8 mouse cellular contexts compared by ENCODE assay signal in genomic region chr6:11906890-11907268, GRCm38 (mm10). TPM values are rescaled to one million over a fixed set of nuclear protein-coding genes. Genes with fewer than 3 reads are reported as not detected.
DNase-seq lines count a peak whose midpoint lies in the region; ATAC-seq and TF ChIP-seq lines count a peak whose summit lies in the region.

No protein-coding gene starts in this region.

- peak; percentile 13 for TF ChIP-seq CTCF in Patski (IDR thresholded peaks at IDR 0.05)
- TF ChIP-seq CTCF in liver, postnatal 0 days (IDR thresholded peaks at IDR 0.05; ENCODE audit: low read depth): no peak

- peak overlapping the region; percentile 82 for H3K4me2 ChIP-seq in heart, embryonic 16.5 days (ENCODE audit: low read depth, low read length)
- H3K4me2 ChIP-seq in liver, postnatal 0 days (ENCODE audit: low read depth, low read length): peak overlapping the region; percentile 69

- H3K27me3 ChIP-seq in heart, embryonic 16.5 days (ENCODE audit: control insufficient read depth, insufficient read depth, low read length): no peaks in the 10 kb centered on the region
- H3K27me3 ChIP-seq in Patski: no peaks in the 10 kb centered on the region
- H3K27me3 ChIP-seq in liver, postnatal 0 days (ENCODE audit: insufficient read depth, low read length): no peaks in the 10 kb centered on the region

- H3K36me3 ChIP-seq in heart, embryonic 16.5 days (ENCODE audit: control insufficient read depth, insufficient read depth): peaks cover 14% of the 10 kb centered on the region
- peaks cover 9% of the 10 kb centered on the region for H3K36me3 ChIP-seq in liver, postnatal 0 days (replicated peaks; ENCODE audit: insufficient read depth, low read length)

- no peaks in the 10 kb centered on the region for H3K9me3 ChIP-seq in heart, embryonic 16.5 days (replicated peaks; ENCODE audit: control insufficient read depth, low read length)
- no peaks in the 10 kb centered on the region for H3K9me3 ChIP-seq in liver, postnatal 0 days (ENCODE audit: low read length)

- intact Hi-C loops in heart, postnatal 36 days (cut with DNase I): loop anchor here (1.0 kb wide), 1 partner anchor 18 kb away; no protein-coding TSS in a partner anchor
- intact Hi-C loops in left cerebral cortex, postnatal 36 days (cut with DNase I): no loop called here

- peak overlapping the region; percentile 94 for H3K27ac ChIP-seq in heart, embryonic 16.5 days (ENCODE audit: low read length)
- peak overlapping the region; percentile 94 for H3K27ac ChIP-seq in liver, postnatal 0 days (ENCODE audit: low read depth)

- peak overlapping the region; percentile 98 for H3K4me3 ChIP-seq in heart, embryonic 16.5 days (ENCODE audit: low read length)
- H3K4me3 ChIP-seq in liver, postnatal 0 days (ENCODE audit: low read depth, low read length): peak overlapping the region; percentile 71

- CTCF ChIA-PET in Patski (lab: Charles Lee): no interaction called here

- ATAC-seq in heart, embryonic 16.5 days (replicated peaks; ENCODE audit: extremely low read depth, insufficient read depth, low FRiP score): peak; percentile 38
- peak; percentile 46 for ATAC-seq in Patski
- peak; percentile 29 for ATAC-seq in granulocyte monocyte progenitor cell, adult 5-6 weeks (replicated peaks; ENCODE audit: poor library complexity, severe bottlenecking)
- peak; percentile 16 for ATAC-seq in liver, postnatal 0 days

- DNase-seq in heart, postnatal 36 days: no peak
- DNase-seq in Patski (ENCODE audit: low read depth, low spot score): no peak
- no peak for DNase-seq in liver, postnatal 0 days
- no peak for DNase-seq in cerebellum, postnatal 4 days (ENCODE audit: low spot score in 2 of 2)
- no peak for DNase-seq in left cerebral cortex, postnatal 36 days (ENCODE audit: low spot score in 2 of 2)
- DNase-seq in kidney, adult 8-10 months: no peak

- in situ Hi-C loops in Patski (cut with MboI; ENCODE audit: low pct_unique_long_range_greater_than_20kb): loop anchor here (25.0 kb wide), 2 partner anchors 1155 to 1955 kb away; partner anchors contain the start of genes 2610001J05Rik and Tmem106b

- peak overlapping the region; percentile 97 for H3K9ac ChIP-seq in heart, embryonic 16.5 days (ENCODE audit: low read length)
- peak overlapping the region; percentile 82 for H3K9ac ChIP-seq in liver, postnatal 0 days (replicated peaks)

- peaks cover 16% of the 10 kb centered on the region for H3K4me1 ChIP-seq in heart, embryonic 16.5 days (ENCODE audit: control insufficient read depth, insufficient read depth, low read length)
- peaks cover 14% of the 10 kb centered on the region for H3K4me1 ChIP-seq in liver, postnatal 0 days (ENCODE audit: insufficient read depth)

- WGBS in heart, embryonic 16.5 days: 0% methylated on average over 5 of the region's 5 CpGs
- 0% methylated on average over 5 of the region's 5 CpGs for WGBS in liver, postnatal 0 days (ENCODE audit: insufficient replicate concordance)

- no peak for TF ChIP-seq EP300 in liver, postnatal 0 days (IDR thresholded peaks at IDR 0.05; ENCODE audit: low read depth)

- POLR2A ChIA-PET in Patski (lab: Charles Lee): interaction anchor here (1.7 kb wide), 1 partner anchor 18 kb away, joined by 6 read pairs; no protein-coding TSS in a partner anchor

RNA-seq across cellular contexts. Expression of gene Ndufa4, which starts 0.4 kb away (rescaled TPM):
- 1,502 and 1,630 TPM in 2 replicates for polyA plus RNA-seq in heart, embryonic 16.5 days (2015; fragmentation: Nextera tagmentation; extraction: Ambion mirVana)
- total RNA-seq in heart, postnatal 36 days (2021): 1,000 to 10,000 TPM; 3,069 to 3,251 TPM
- polyA plus RNA-seq in Patski (2021): 1,013 TPM
- 572 and 845 TPM in 2 replicates for total RNA-seq in granulocyte monocyte progenitor cell, adult 5-6 weeks (2014; fragmentation: Nextera tagmentation)
- 443 and 454 TPM in 2 replicates for total RNA-seq in granulocyte monocyte progenitor cell, adult 5-6 weeks (2017)
- polyA plus RNA-seq in liver, postnatal 0 days (2015; fragmentation: Nextera tagmentation; extraction: Ambion mirVana): 1,068 and 1,104 TPM in 2 replicates
- 100 to 1,000 TPM; 660 to 714 TPM for total RNA-seq in left cerebral cortex, postnatal 36 days (2021)

RNA-seq across cellular contexts. Expression of gene Phf14, which starts 0.7 kb away (rescaled TPM):
- 37.9 and 39.0 TPM in 2 replicates for polyA plus RNA-seq in heart, embryonic 16.5 days (2015; fragmentation: Nextera tagmentation; extraction: Ambion mirVana)
- 10 to 100 TPM; 46.4 to 48.0 TPM for total RNA-seq in heart, postnatal 36 days (2021)
- polyA plus RNA-seq in Patski (2021): 43.3 TPM
- 96.5 and 98.9 TPM in 2 replicates for total RNA-seq in granulocyte monocyte progenitor cell, adult 5-6 weeks (2014; fragmentation: Nextera tagmentation)
- 95.9 and 101 TPM in 2 replicates for total RNA-seq in granulocyte monocyte progenitor cell, adult 5-6 weeks (2017)
- polyA plus RNA-seq in liver, postnatal 0 days (2015; fragmentation: Nextera tagmentation; extraction: Ambion mirVana): 21.7 and 23.6 TPM in 2 replicates
- 10 to 100 TPM; 78.6 to 93.0 TPM for total RNA-seq in left cerebral cortex, postnatal 36 days (2021)
